Mouse (Mus musculus): Measurements from ENCODE around the gene Prelid3b. TPM values are rescaled to one million over a fixed set of nuclear protein-coding genes. Genes with fewer than 3 reads are reported as not detected.

Gene Prelid3b
- polyA plus RNA-seq, 1 experiment from 2014 or later: 127 TPM

Other genes starting within 250 kb of the Prelid3b start
- gene Gnas, start 188.8 kb downstream of the Prelid3b start, polyA plus RNA-seq (2015; fragmentation: Nextera tagmentation; extraction: Ambion mirVana): 1,496 and 1,641 TPM in 2 replicates
- 29.6 and 40.8 TPM in 2 replicates for gene Gm20721, start 126.4 kb downstream of the Prelid3b start, polyA plus RNA-seq (2015; fragmentation: Nextera tagmentation; extraction: Ambion mirVana)
- 83.3 and 83.6 TPM in 2 replicates for gene Nelfcd, start 57.3 kb downstream of the Prelid3b start, polyA plus RNA-seq (2015; fragmentation: Nextera tagmentation; extraction: Ambion mirVana)
- gene Ctsz, start 34.0 kb downstream of the Prelid3b start, polyA plus RNA-seq (2015; fragmentation: Nextera tagmentation; extraction: Ambion mirVana): 247 and 298 TPM in 2 replicates
- 1.1 and 1.4 TPM in 2 replicates for gene Tubb1, start 22.4 kb downstream of the Prelid3b start, polyA plus RNA-seq (2015; fragmentation: Nextera tagmentation; extraction: Ambion mirVana)
- gene Atp5e, start 9.0 kb downstream of the Prelid3b start, polyA plus RNA-seq (2015; fragmentation: Nextera tagmentation; extraction: Ambion mirVana): 746 and 850 TPM in 2 replicates
- gene Zfp831, start 170.5 kb upstream of the Prelid3b start, polyA plus RNA-seq (2015; fragmentation: Nextera tagmentation; extraction: Ambion mirVana): 0.01 and 0.03 TPM in 2 replicates

Data from intestine, embryonic 15.5 days (tissue).